Mouse (Mus musculus) testis, adult 2 months (tissue): ENCODE results near the gene Fut8.

Experiments used
- CTCF ChIP-seq: fragments of 200-500 bp; IDR thresholded peaks from 2 replicates; pipeline ENCODE4 v1.5.1; 2012; ENCODE audit warnings: low read depth, mild to moderate bottlenecking, inconsistent platforms, low read length, moderate library complexity; ENCODE audit not compliant: control insufficient read depth, insufficient read depth, insufficient replicate concordance
- POLR2A ChIP-seq: fragments of 200-500 bp; IDR thresholded peaks from 2 replicates; pipeline ENCODE4 v1.6.1; 2012; ENCODE audit warnings: low read depth, mild to moderate bottlenecking, inconsistent platforms, low read length, moderate library complexity; ENCODE audit not compliant: control insufficient read depth

GRCm38 (mm10) chr12:77189161-77189560, 48.8 kb upstream of the Fut8 start:
- no peak for TF ChIP-seq CTCF
- no peak for TF ChIP-seq POLR2A
